Mouse (Mus musculus) spleen, adult 2 months (tissue): ENCODE results near the gene Ankrd40.

Source experiments
- CTCF ChIP-seq: fragments of 200-500 bp; IDR thresholded peaks from 2 replicates; pipeline ENCODE4 v1.5.1; 2011; ENCODE audit warnings: mild to moderate bottlenecking, inconsistent platforms; ENCODE audit not compliant: insufficient read depth, insufficient read length, insufficient replicate concordance; ENCODE audit errors: extremely low read depth
- POLR2A ChIP-seq: fragments of 200-500 bp; IDR thresholded peaks from 2 replicates; pipeline ENCODE4 v1.6.1; 2011; ENCODE audit warnings: low read depth, low read length, inconsistent platforms

DNA sequence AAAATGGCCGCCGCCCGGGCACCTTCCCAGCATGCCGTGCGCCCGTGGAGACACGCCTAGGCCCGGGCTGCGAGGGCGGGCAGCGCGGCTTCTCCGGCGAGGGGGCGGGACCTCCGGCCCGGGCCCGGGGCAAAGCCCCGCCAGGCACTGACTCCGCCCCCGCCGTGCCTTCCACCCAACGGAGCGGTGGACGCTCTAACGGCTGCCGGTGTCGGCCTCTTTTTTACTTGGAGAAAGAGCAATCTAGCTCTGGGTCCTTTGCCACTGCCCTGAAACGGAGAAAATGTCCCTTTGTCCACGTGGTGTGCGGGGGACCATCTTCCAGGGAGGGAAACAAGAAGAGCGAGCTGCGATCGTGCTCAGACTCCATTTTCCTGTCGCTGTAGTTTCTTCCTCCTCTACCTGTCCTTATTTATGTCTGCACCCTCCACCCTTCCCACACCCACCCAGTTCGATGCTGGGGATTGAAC is 5.8 kb upstream of the Ankrd40 start, which contains the start of gene Luc7l3:
- no peak for TF ChIP-seq CTCF
- TF ChIP-seq POLR2A, result peak; percentile 82
